Mouse (Mus musculus) megakaryocyte-erythroid progenitor cell, adult 5-6 weeks (primary cell): ENCODE results near the gene Tmem160. TPM values are rescaled to one million over a fixed set of nuclear protein-coding genes. Genes with fewer than 3 reads are reported as not detected.

Source experiments
- ATAC-seq: replicated peaks from 2 replicates; pipeline ENCODE4 v1.8.0; 2016; ENCODE audit warnings: mild to moderate bottlenecking, inconsistent platforms; ENCODE audit not compliant: severe bottlenecking, poor library complexity, low FRiP score, low TSS enrichment
- total RNA-seq, 2 experiments: library from RNA; stranded (forward) in 1 of 2; stranded (reverse) in 1 of 2; fragments of 200-1000, 215-1000 nt in 1 of 2; fragments of >200 nt in 1 of 2; fragmentation: Nextera tagmentation in 1 of 2; gene quantifications; 2 replicates each; pipeline ENCODE4 v1.2.3; 2014 to 2017

Tmem160 gene
- total RNA-seq (2014; fragmentation: Nextera tagmentation) (34.3 and 39.2 TPM in 2 replicates), total RNA-seq (2017) (16.3 and 16.9 TPM in 2 replicates)

- ATAC-seq = peak; percentile 99
Observed at GRCm38 (mm10) chr7:16452587-16453073, at the start of gene Tmem160. Gene Tmem160, plus strand, starts transcription at chr7:16452779.

GRCm38 (mm10) chr7:16402968-16403948, 49.3 kb upstream of the Tmem160 start:
- ATAC-seq = no peak

DNA sequence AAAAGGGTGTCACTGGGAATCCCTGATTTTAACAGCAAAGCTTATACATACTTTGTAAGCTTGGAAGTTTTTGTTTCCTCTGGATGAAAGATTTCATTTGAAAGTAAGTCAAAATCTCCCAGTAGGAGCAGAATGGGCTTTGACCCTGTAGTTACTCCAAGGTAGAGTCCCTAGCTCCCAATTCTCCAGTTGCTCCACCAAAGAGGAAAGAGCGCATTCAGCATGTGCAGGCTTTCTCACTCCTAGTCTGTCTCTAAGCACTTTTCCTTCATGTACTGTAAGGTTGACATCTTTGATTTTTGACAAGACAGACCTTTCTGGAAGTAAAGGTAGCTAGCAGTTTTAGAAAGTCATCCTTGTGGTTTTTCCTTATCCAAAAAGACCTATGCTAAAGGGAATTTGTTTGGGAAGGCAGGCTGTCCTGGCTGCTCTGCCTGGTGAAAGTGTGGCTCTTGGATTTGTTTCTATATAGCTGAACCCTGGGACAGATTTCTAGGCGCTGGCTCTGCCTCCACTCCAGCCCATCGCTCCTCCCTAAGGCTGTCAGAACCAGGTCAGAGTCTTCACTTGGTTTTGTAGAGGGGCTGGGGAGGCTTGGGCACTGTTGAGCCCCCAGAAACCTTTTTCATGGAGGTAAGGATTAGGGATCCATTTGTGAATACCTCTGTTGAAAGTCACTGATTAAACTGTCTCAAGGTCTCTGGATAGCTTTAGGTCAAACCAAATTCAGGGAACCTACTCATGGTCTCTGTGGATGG, 48.1 kb upstream of the Tmem160 start:
- ATAC-seq = no peak

DNA sequence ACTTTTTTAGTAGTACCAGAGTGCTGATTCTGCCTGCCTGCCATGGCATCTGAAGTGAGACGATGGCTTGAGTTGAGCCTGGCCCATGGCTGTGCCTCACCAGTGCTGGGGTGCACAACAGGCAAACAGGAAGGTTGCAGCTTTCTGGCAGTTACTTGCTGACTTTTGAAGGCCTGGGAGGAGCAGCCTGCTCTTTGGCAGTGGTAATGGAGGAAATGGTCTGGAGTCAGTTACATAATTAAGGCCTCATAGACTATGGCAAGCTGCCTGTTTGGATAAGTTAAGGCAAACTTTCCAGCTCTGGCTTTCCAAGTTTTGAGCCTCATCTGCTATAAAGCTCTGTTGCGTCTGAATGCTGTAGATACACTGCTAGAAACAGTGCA, 47.5 kb upstream of the Tmem160 start:
- ATAC-seq = peak; percentile 14

GRCm38 (mm10) chr7:16405516-16406351, 46.8 kb upstream of the Tmem160 start:
- ATAC-seq = peak; percentile 68

GRCm38 (mm10) chr7:16406978-16407377, 45.6 kb upstream of the Tmem160 start:
- no peak for ATAC-seq

- no peak for ATAC-seq
Observed at GRCm38 (mm10) chr7:16411100-16411499, 41.5 kb upstream of the Tmem160 start.

DNA sequence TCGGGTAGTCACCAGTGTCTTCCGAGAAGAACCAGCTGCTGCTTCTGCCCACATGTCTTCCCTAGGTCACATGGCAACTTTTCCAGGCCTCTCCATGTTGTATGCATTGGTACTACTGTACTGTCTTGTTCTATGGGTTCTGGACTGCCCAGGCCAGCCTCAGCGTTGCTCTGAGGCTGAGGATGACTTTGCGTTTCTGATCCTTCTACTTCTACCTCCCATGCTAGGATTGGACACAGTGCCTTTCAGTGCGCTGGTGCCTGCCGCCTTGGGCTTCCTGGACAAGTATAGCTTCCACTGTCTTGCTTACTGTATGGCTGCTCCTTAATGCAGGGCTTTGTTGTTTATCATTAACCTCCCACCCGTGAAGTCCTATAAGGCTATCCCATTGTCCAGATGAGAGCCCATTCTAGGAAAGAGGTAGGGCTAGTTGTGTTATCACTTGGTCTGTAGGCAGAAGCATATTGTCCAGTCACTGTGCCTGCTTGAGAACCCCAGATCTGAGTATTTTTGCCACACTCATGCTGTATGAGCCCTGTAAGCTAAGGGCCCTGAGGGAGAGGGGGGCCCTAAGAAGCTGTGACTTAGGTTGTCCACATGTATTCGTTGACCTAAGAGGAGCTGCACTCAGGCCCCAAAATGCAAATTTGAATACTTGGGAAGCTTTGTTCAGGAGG, 40.2 kb upstream of the Tmem160 start:
- peak; percentile 48; the same call in 1 of the 2 replicates for ATAC-seq

DNA sequence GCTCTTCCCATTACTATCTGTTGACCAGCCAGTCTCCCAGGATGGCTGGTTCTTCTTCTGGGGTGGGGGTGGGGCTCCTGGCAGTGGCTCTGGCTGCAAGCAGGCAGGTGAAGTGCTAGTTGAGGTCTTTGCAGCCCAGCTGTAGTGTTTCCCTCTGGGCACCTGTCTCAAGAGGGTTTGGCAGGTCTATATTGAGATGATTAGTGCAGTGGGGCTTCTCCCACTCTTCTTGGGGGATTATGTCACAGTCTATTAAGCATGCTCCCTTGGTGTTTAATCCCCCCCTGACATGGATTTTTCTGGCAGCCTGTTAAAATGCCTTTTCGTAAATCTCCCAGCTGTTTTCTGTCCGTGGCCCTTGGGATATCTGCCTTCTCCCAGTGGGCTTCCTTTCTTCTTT, 39.6 kb upstream of the Tmem160 start:
- no peak for ATAC-seq

GRCm38 (mm10) chr7:16415426-16415825, 37.2 kb upstream of the Tmem160 start:
- ATAC-seq = no peak

DNA sequence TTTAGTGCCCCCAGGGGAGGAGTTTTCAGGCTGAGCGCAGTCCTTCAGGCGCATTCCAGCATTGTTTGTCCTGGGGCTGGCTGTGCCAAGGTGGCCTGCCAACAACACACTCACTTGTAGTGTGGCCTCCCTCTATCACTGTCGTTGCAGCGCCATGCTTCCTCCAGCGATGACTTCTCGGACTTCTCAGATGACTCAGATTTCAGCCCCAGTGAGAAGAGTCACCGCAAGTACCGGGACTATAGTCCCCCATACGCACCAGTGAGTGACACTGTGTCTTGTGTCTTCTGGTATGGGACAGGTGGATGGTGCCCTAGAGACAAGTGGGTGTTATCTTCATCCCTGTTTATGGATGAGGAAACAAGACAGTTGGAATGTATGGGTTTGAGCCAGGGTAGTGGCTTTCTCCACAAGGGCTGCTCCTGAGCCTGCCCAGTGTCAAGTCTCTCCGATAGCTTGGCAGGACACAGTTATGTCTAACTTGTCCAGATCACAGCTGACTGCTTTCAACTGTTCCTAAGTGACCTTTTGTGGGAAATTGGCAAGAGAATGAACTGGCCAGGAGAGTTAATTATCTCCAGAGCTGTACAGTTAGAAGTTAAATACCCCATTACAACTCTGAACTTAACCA, 35.3 kb upstream of the Tmem160 start:
- no peak for ATAC-seq

- ATAC-seq = no peak
Observed at GRCm38 (mm10) chr7:16418713-16419112, 33.9 kb upstream of the Tmem160 start.

- no peak for ATAC-seq
Observed at GRCm38 (mm10) chr7:16420493-16421118, 32.0 kb upstream of the Tmem160 start.

- no peak for ATAC-seq
Observed at GRCm38 (mm10) chr7:16422222-16422856, 30.2 kb upstream of the Tmem160 start.

- no peak for ATAC-seq
Observed at GRCm38 (mm10) chr7:16423731-16424130, 28.8 kb upstream of the Tmem160 start.

DNA sequence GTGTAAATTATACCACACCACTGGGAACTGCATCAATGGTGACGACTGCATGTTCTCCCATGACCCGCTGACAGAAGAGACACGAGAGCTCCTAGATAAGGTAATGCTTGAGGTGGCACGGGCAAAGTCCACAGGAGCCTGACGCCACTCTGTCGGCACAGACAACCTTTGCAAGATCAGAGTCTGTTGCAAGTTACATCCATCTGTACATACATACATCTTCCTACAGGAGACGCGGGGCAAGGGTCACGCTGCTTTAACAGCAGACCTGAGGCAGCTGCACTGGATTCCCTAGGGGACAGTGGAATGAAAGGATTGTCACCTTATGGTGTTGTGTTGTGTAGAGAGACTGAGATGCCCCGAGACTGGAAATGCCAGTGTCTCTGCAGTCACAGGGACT, 26.9 kb upstream of the Tmem160 start:
- no peak for ATAC-seq

GRCm38 (mm10) chr7:16426129-16426729, 26.4 kb upstream of the Tmem160 start:
- peak; percentile 80 for ATAC-seq
